Mouse (Mus musculus) liver, adult 2 months (tissue): ENCODE measurements around the gene Pls1.

Source experiments
- CTCF ChIP-seq: fragments of 200-500 bp; IDR thresholded peaks from 2 replicates; pipeline ENCODE4 v1.5.1; 2011; ENCODE audit warnings: low read depth, low read length, control low read depth
- POLR2A ChIP-seq: fragments of 200-500 bp; IDR thresholded peaks from 2 replicates; pipeline ENCODE4 v1.6.1; 2011; ENCODE audit warnings: low read length, control low read depth; ENCODE audit not compliant: insufficient read depth; ENCODE audit errors: extremely low read depth

DNA sequence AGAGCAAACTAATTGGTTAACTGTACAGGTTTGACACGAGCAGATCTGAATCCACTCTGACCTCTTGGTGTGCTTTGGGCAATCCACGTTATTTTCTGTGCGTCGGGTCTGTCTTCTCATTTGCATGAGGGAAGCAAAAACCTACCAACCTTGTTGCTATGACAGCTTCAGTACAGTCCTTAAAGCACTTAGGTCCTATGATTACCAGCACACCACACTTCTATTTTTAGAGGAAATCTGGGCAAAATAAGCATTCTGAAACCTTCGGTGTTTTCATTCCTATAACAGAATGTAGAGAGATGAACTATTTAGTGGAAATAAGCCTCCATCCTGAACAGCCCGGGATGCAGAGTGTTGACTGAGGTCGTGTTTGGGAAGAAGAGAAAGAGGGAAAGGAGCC is 22.6 kb downstream of the Pls1 start:
- no peak for TF ChIP-seq CTCF
- no peak for TF ChIP-seq POLR2A
